Mouse (Mus musculus) midbrain, embryonic 13.5 days (tissue): ENCODE data around the gene Nkx6-2. TPM values are rescaled to one million over a fixed set of nuclear protein-coding genes. Genes with fewer than 3 reads are reported as not detected.

Experiments
- ATAC-seq: fragments of 200-750 bp; cut with Nextera tagmentation; 2 replicates; pipeline ENCODE4 v1.8.0; 2017; ENCODE audit warnings: mild to moderate bottlenecking, moderate TSS enrichment, moderate library complexity
- H3K27ac ChIP-seq: fragments of 300-500 bp; sonication (generic); 2 replicates; pipeline ENCODE4 v1.5.1; 2015; ENCODE audit warnings: inconsistent platforms, mild to moderate bottlenecking, moderate library complexity
- H3K27me3 ChIP-seq: fragments of 300-500 bp; sonication (generic); 2 replicates; pipeline ENCODE4 v1.6.1; 2015; ENCODE audit warnings: mild to moderate bottlenecking, inconsistent platforms
- H3K36me3 ChIP-seq: fragments of 300-500 bp; sonication (generic); 2 replicates; pipeline ENCODE4 v1.6.1; 2015; ENCODE audit warnings: mild to moderate bottlenecking, inconsistent platforms
- H3K4me1 ChIP-seq: fragments of 300-500 bp; sonication (generic); replicated peaks from 2 replicates; pipeline ENCODE4 v1.6.1; 2015; ENCODE audit warnings: inconsistent platforms
- H3K4me2 ChIP-seq: fragments of 300-500 bp; sonication (generic); replicated peaks from 2 replicates; pipeline ENCODE4 v1.6.1; 2015; ENCODE audit warnings: moderate library complexity, mild to moderate bottlenecking, inconsistent platforms
- H3K4me3 ChIP-seq: fragments of 300-500 bp; sonication (generic); replicated peaks from 2 replicates; pipeline ENCODE4 v1.5.1; 2015; ENCODE audit warnings: mild to moderate bottlenecking, inconsistent platforms
- H3K9ac ChIP-seq: fragments of 300-500 bp; sonication (generic); replicated peaks from 2 replicates; pipeline ENCODE4 v1.6.1; 2015; ENCODE audit warnings: mild to moderate bottlenecking, inconsistent platforms
- H3K9me3 ChIP-seq: fragments of 300-500 bp; sonication (generic); 2 replicates; pipeline ENCODE4 v1.6.1; 2016; ENCODE audit warnings: mild to moderate bottlenecking, inconsistent platforms
- WGBS: fragments of 180-500 bp; shearing (Covaris S2); methylation state at CpG from one replicate; pipeline ENCODE4 v1.1.7; 2015; 5-methylcytosine and 5-hydroxymethylcytosine counted together
- polyA plus RNA-seq: library from polyadenylated mRNA; unstranded; fragments of >200 nt; fragmentation: Nextera tagmentation; extraction: Ambion mirVana; gene quantifications from 2 replicates; pipeline ENCODE4 v1.2.1, GENCODE M21; 2015

Gene Nkx6-2
- polyA plus RNA-seq, 1 experiment from 2014 or later: 7.6 TPM

GRCm38 (mm10) chr7:139584221-139585175 lies 1.9 kb upstream of the Nkx6-2 start:
- WGBS: under 1% methylated on average over 53 of the region's 53 CpGs
- Histone ChIP-seq H3K4me1 (peaks cover 50% of the 10 kb centered on the region), H3K4me2 (peak overlapping the region; percentile 25; the same call in 1 of the 2 replicates), H3K36me3 (no peaks in the 10 kb centered on the region), H3K27ac (no peak overlapping the region), H3K4me3 (peak overlapping the region; percentile 5), H3K9me3 (no peaks in the 10 kb centered on the region), H3K27me3 (peaks cover 100% of the 10 kb centered on the region), H3K9ac (no peak overlapping the region)
- 0 out of 2 replicates have a peak, but pooled peaks have one; percentile 10 for ATAC-seq

- 9% methylated on average over 17 of the region's 17 CpGs for WGBS
- peaks cover 4% of the 10 kb centered on the region for H3K36me3 ChIP-seq
- H3K4me2 ChIP-seq: peak overlapping the region; percentile 59; the same call in 1 of the 2 replicates
- no peak overlapping the region for H3K27ac ChIP-seq
- H3K9ac ChIP-seq: no peak overlapping the region
- H3K27me3 ChIP-seq: peaks cover 100% of the 10 kb centered on the region
- H3K4me1 ChIP-seq: peaks cover 50% of the 10 kb centered on the region
- no peak for ATAC-seq
- H3K9me3 ChIP-seq: no peaks in the 10 kb centered on the region
- H3K4me3 ChIP-seq: peak overlapping the region; percentile 44
Observed at GRCm38 (mm10) chr7:139583094-139583737, 619 bp upstream of the Nkx6-2 start.

GRCm38 (mm10) chr7:139581801-139582571 lies 611 bp downstream of the Nkx6-2 start:
- peaks cover 100% of the 10 kb centered on the region for H3K27me3 ChIP-seq
- no peak overlapping the region for H3K27ac ChIP-seq
- H3K9ac ChIP-seq: peak overlapping the region; percentile 55
- no peaks in the 10 kb centered on the region for H3K9me3 ChIP-seq
- peaks cover 44% of the 10 kb centered on the region for H3K4me1 ChIP-seq
- peaks cover 5% of the 10 kb centered on the region for H3K36me3 ChIP-seq
- peak overlapping the region; percentile 59 for H3K4me2 ChIP-seq
- WGBS: under 1% methylated on average over 75 of the region's 82 CpGs
- ATAC-seq: peak; percentile 40
- peak overlapping the region; percentile 44 for H3K4me3 ChIP-seq

- WGBS: under 1% methylated on average over 78 of the region's 78 CpGs
- Histone ChIP-seq H3K9ac (peak overlapping the region; percentile 55; the same call in 1 of the 2 replicates), H3K4me3 (peak overlapping the region; percentile 44), H3K27me3 (peaks cover 100% of the 10 kb centered on the region), H3K4me2 (peak overlapping the region; percentile 59), H3K9me3 (no peaks in the 10 kb centered on the region), H3K36me3 (peaks cover 5% of the 10 kb centered on the region), H3K27ac (no peak overlapping the region), H3K4me1 (peaks cover 44% of the 10 kb centered on the region)
- no peak for ATAC-seq
Observed at GRCm38 (mm10) chr7:139580851-139581775, 1.5 kb downstream of the Nkx6-2 start.

GRCm38 (mm10) chr7:139579261-139579905 lies 3.2 kb downstream of the Nkx6-2 start:
- Histone ChIP-seq H3K9me3 (no peaks in the 10 kb centered on the region), H3K36me3 (peaks cover 5% of the 10 kb centered on the region), H3K4me3 (peak overlapping the region; percentile 44; the same call in 1 of the 2 replicates), H3K4me2 (peak overlapping the region; percentile 59; the same call in 1 of the 2 replicates), H3K4me1 (peaks cover 27% of the 10 kb centered on the region), H3K27ac (no peak overlapping the region), H3K27me3 (peaks cover 99% of the 10 kb centered on the region), H3K9ac (no peak overlapping the region)
- 56% methylated on average over 21 of the region's 21 CpGs for WGBS
- ATAC-seq: no peak

- H3K27ac ChIP-seq: no peak overlapping the region
- peaks cover 6% of the 10 kb centered on the region for H3K4me1 ChIP-seq
- H3K9me3 ChIP-seq: no peaks in the 10 kb centered on the region
- H3K4me2 ChIP-seq: no peak overlapping the region
- ATAC-seq: no peak
- H3K4me3 ChIP-seq: no peak overlapping the region
- peaks cover 5% of the 10 kb centered on the region for H3K36me3 ChIP-seq
- peaks cover 91% of the 10 kb centered on the region for H3K27me3 ChIP-seq
- 69% methylated on average over 16 of the region's 16 CpGs for WGBS
- no peak overlapping the region for H3K9ac ChIP-seq
Observed at GRCm38 (mm10) chr7:139576064-139576686, 6.4 kb downstream of the Nkx6-2 start.

GRCm38 (mm10) chr7:139572665-139573064 lies 9.9 kb downstream of the Nkx6-2 start:
- peaks cover 74% of the 10 kb centered on the region for H3K27me3 ChIP-seq
- ATAC-seq: no peak
- H3K4me3 ChIP-seq: no peak overlapping the region
- 95% methylated on average over 3 of the region's 3 CpGs for WGBS
- H3K4me2 ChIP-seq: no peak overlapping the region
- H3K9me3 ChIP-seq: no peaks in the 10 kb centered on the region
- no peaks in the 10 kb centered on the region for H3K4me1 ChIP-seq
- H3K27ac ChIP-seq: no peak overlapping the region
- H3K9ac ChIP-seq: no peak overlapping the region
- H3K36me3 ChIP-seq: no peaks in the 10 kb centered on the region

- Histone ChIP-seq H3K27me3 (peaks cover 70% of the 10 kb centered on the region), H3K9ac (no peak overlapping the region), H3K36me3 (no peaks in the 10 kb centered on the region), H3K4me3 (no peak overlapping the region), H3K27ac (no peak overlapping the region), H3K9me3 (no peaks in the 10 kb centered on the region), H3K4me1 (no peaks in the 10 kb centered on the region), H3K4me2 (no peak overlapping the region)
- no peak for ATAC-seq
- 98% methylated on average over 5 of the region's 5 CpGs for WGBS
Observed at GRCm38 (mm10) chr7:139570788-139571187, 11.8 kb downstream of the Nkx6-2 start.

- H3K9ac ChIP-seq: no peak overlapping the region
- peaks cover 59% of the 10 kb centered on the region for H3K27me3 ChIP-seq
- no peak overlapping the region for H3K27ac ChIP-seq
- no peak overlapping the region for H3K4me2 ChIP-seq
- no peaks in the 10 kb centered on the region for H3K9me3 ChIP-seq
- WGBS: 92% methylated on average over 8 of the region's 8 CpGs
- ATAC-seq: no peak
- peaks cover 9% of the 10 kb centered on the region for H3K4me1 ChIP-seq
- H3K4me3 ChIP-seq: no peak overlapping the region
- H3K36me3 ChIP-seq: no peaks in the 10 kb centered on the region
Observed at GRCm38 (mm10) chr7:139566533-139566932, 16.1 kb downstream of the Nkx6-2 start.

- Histone ChIP-seq H3K27ac (no peak overlapping the region), H3K9ac (no peak overlapping the region), H3K9me3 (no peaks in the 10 kb centered on the region), H3K4me1 (peaks cover 9% of the 10 kb centered on the region), H3K36me3 (no peaks in the 10 kb centered on the region), H3K4me2 (no peak overlapping the region), H3K27me3 (peaks cover 59% of the 10 kb centered on the region), H3K4me3 (no peak overlapping the region)
- 75% methylated on average over 6 of the region's 6 CpGs for WGBS
- ATAC-seq: no peak
Observed at GRCm38 (mm10) chr7:139565998-139566397, 16.6 kb downstream of the Nkx6-2 start.
